Mouse (Mus musculus): ENCODE data around the gene Bmpr2. TPM values are rescaled to one million over a fixed set of nuclear protein-coding genes. Genes with fewer than 3 reads are reported as not detected.

The Bmpr2 gene
- total RNA-seq, 2 experiments from 2014 or later, result 32.2 to 32.6 TPM

- DNase-seq, result no peak
- intact Hi-C loops (cut with DNase I; ENCODE audit: low total_unique reads), result no loop called here
These were observed 17.9 kb downstream of the Bmpr2 start for GRCm38 (mm10) chr1:59781080-59781479.

- no peak for DNase-seq
- intact Hi-C loops (cut with DNase I; ENCODE audit: low total_unique reads), result no loop called here
These were observed 25.8 kb downstream of the Bmpr2 start for GRCm38 (mm10) chr1:59788975-59789374.

- intact Hi-C loops (cut with DNase I; ENCODE audit: low total_unique reads), result no loop called here
These were observed 26.5 kb downstream of the Bmpr2 start for GRCm38 (mm10) chr1:59789741-59790140.

GRCm38 (mm10) chr1:59795336-59795735 lies 32.1 kb downstream of the Bmpr2 start:
- DNase-seq, result peak; percentile 23
- intact Hi-C loops (cut with DNase I; ENCODE audit: low total_unique reads), result no loop called here

More at GRCm38 (mm10) chr1:59789741-59790140, 26.5 kb downstream of the Bmpr2 start:
- DNase-seq, result no peak

GRCm38 (mm10) chr1:59797865-59798264 lies 34.7 kb downstream of the Bmpr2 start:
- DNase-seq, result no peak
- intact Hi-C loops (cut with DNase I; ENCODE audit: low total_unique reads), result no loop called here

GRCm38 (mm10) chr1:59804363-59804762 lies 41.2 kb downstream of the Bmpr2 start:
- DNase-seq, result no peak
- intact Hi-C loops (cut with DNase I; ENCODE audit: low total_unique reads), result no loop called here

GRCm38 (mm10) chr1:59809921-59810320 lies 46.7 kb downstream of the Bmpr2 start:
- no peak for DNase-seq
- intact Hi-C loops (cut with DNase I; ENCODE audit: low total_unique reads), result loop anchor here (10.0 kb wide), 1 partner anchor 45 kb away; the partner anchor contains the start of gene Bmpr2

GRCm38 (mm10) chr1:59812782-59813181 lies 49.6 kb downstream of the Bmpr2 start:
- intact Hi-C loops (cut with DNase I; ENCODE audit: low total_unique reads), result loop anchor here (10.0 kb wide), 1 partner anchor 48 kb away; the partner anchor contains the start of gene Bmpr2
- no peak for DNase-seq

GRCm38 (mm10) chr1:59825421-59825820 lies 62.2 kb downstream of the Bmpr2 start:
- intact Hi-C loops (cut with DNase I; ENCODE audit: low total_unique reads), result no loop called here
- peak; percentile 45 for DNase-seq

GRCm38 (mm10) chr1:59826583-59826982 lies 63.4 kb downstream of the Bmpr2 start:
- intact Hi-C loops (cut with DNase I; ENCODE audit: low total_unique reads), result no loop called here
- DNase-seq, result no peak

- DNase-seq, result no peak
- intact Hi-C loops (cut with DNase I; ENCODE audit: low total_unique reads), result no loop called here
These were observed 66.2 kb downstream of the Bmpr2 start for GRCm38 (mm10) chr1:59829410-59829809.

- DNase-seq, result no peak
- intact Hi-C loops (cut with DNase I; ENCODE audit: low total_unique reads), result no loop called here
These were observed 67.0 kb downstream of the Bmpr2 start for GRCm38 (mm10) chr1:59830194-59830593.

- intact Hi-C loops (cut with DNase I; ENCODE audit: low total_unique reads), result no loop called here
These were observed 70.5 kb downstream of the Bmpr2 start for GRCm38 (mm10) chr1:59833723-59834122.

GRCm38 (mm10) chr1:59848327-59848726 lies 85.1 kb downstream of the Bmpr2 start:
- intact Hi-C loops (cut with DNase I; ENCODE audit: low total_unique reads), result no loop called here
- DNase-seq, result no peak

More at GRCm38 (mm10) chr1:59833723-59834122, 70.5 kb downstream of the Bmpr2 start:
- DNase-seq, result no peak

GRCm38 (mm10) chr1:59859046-59859445 lies 95.8 kb downstream of the Bmpr2 start:
- intact Hi-C loops (cut with DNase I; ENCODE audit: low total_unique reads), result no loop called here

GRCm38 (mm10) chr1:59862144-59862543 lies 98.9 kb downstream of the Bmpr2 start:
- no peak for DNase-seq
- intact Hi-C loops (cut with DNase I; ENCODE audit: low total_unique reads), result no loop called here

More at GRCm38 (mm10) chr1:59859046-59859445, 95.8 kb downstream of the Bmpr2 start:
- no peak for DNase-seq

- intact Hi-C loops (cut with DNase I; ENCODE audit: low total_unique reads), result no loop called here
- no peak for DNase-seq
These were observed 104.8 kb downstream of the Bmpr2 start for GRCm38 (mm10) chr1:59868041-59868440.

- intact Hi-C loops (cut with DNase I; ENCODE audit: low total_unique reads), result no loop called here
These were observed 110.8 kb downstream of the Bmpr2 start for GRCm38 (mm10) chr1:59874023-59874422.

GRCm38 (mm10) chr1:59878098-59878497 lies 114.9 kb downstream of the Bmpr2 start:
- no peak for DNase-seq
- intact Hi-C loops (cut with DNase I; ENCODE audit: low total_unique reads), result no loop called here

More at GRCm38 (mm10) chr1:59874023-59874422, 110.8 kb downstream of the Bmpr2 start:
- DNase-seq, result no peak

- intact Hi-C loops (cut with DNase I; ENCODE audit: low total_unique reads), result loop anchor here (10.0 kb wide), 2 partner anchors 111 to 221 kb away; no protein-coding TSS in a partner anchor
- peak; percentile 73 for DNase-seq
These were observed 120.3 kb downstream of the Bmpr2 start for GRCm38 (mm10) chr1:59883349-59884134.

- no peak for DNase-seq
- intact Hi-C loops (cut with DNase I; ENCODE audit: low total_unique reads), result loop anchor here (10.0 kb wide), 2 partner anchors 108 to 218 kb away; no protein-coding TSS in a partner anchor
These were observed 123.7 kb downstream of the Bmpr2 start for GRCm38 (mm10) chr1:59886899-59887298.
